Mouse (Mus musculus) spleen, adult 18-20 months (tissue): ENCODE data around the gene Frmpd4.

ENCODE experiments used
- DNase-seq, 2 experiments: peaks; one replicate each; pipeline ENCODE4 v3.0.0; 2022; ENCODE audit warnings: mixed read lengths in 2 of 2

Frmpd4 gene

GRCm38 (mm10) chrX:168577131-168577530, at the start of gene Frmpd4:
Frmpd4 (minus strand) TSS chrX:168577231.
- DNase-seq, result no peak

DNA sequence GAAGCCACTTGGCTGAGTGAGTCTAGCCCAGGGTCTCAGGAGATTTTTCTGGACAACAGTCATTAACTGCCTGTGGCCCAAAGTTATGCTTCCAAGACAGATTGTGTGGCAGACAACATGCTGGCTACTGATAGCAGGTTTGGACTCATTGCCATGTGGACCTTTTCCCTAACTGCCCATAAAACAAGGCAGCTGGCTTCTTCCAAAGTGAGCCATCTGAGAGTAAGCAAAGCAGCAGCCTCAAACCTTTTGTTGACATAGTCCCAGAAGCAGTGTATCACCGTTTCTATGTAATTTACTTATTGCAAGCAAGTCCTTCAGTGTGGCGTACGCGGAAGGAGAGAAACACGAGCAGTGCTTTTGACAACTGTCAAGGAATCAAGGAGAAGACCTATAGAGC, 18.2 kb upstream of the Frmpd4 start:
- no peak for DNase-seq

GRCm38 (mm10) chrX:168584303-168584702, 7.3 kb upstream of the Frmpd4 start:
- DNase-seq, result no peak

GRCm38 (mm10) chrX:168571808-168572207, 5.2 kb downstream of the Frmpd4 start:
- no peak for DNase-seq

- DNase-seq, result no peak
Measured at GRCm38 (mm10) chrX:168569231-168569630, 7.8 kb downstream of the Frmpd4 start.

- no peak for DNase-seq
Measured at GRCm38 (mm10) chrX:168505254-168505653, 71.8 kb downstream of the Frmpd4 start.

DNA sequence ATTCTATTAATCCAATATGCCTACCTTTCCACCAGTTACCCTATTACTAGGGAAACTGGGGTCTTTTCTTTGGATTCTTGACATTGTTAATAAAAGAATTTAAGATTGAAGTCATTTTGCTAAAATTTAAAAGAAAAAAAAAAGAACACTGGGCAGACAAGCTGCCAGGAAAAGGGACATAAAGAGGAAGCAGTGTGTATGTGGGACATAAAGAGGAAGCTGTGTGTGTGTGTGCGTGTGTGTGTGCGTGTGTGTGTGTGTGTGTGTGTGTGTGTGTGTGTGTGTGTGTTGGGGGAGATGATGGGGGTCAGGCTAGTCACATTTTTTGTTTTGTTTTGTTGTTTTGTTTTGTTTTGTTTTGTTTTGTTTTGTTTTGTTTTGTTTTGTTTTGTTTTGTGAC, 121.8 kb downstream of the Frmpd4 start:
- no peak for DNase-seq

GRCm38 (mm10) chrX:168431206-168431605, 145.8 kb downstream of the Frmpd4 start:
- DNase-seq, result no peak

GRCm38 (mm10) chrX:168429814-168430213, 147.2 kb downstream of the Frmpd4 start:
- DNase-seq, result no peak

- no peak for DNase-seq
Measured at GRCm38 (mm10) chrX:168415403-168415802, 161.6 kb downstream of the Frmpd4 start.

- no peak for DNase-seq
Measured at GRCm38 (mm10) chrX:168403512-168403911, 173.5 kb downstream of the Frmpd4 start.

DNA sequence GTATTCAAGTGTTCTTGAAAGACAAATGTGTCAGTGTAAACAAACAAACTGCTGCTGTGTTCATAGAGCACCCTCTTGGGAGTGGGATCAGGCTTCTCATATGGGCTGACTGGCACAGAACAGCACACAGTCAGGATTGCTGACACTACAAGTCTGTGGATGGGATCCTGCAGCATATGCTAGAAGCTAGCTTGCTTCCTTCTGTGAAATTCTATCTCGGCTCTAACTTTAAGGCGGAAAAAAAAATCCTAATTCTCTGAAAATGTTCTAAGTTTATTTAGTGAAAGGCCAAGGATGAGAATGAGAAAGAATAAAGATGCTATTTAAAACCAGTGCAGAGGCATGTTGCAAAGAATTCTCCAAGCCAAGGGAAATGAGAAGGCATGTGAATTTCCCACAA, 226.6 kb downstream of the Frmpd4 start:
- DNase-seq, result no peak

- DNase-seq, result no peak
Measured at GRCm38 (mm10) chrX:168349320-168350225, 227.5 kb downstream of the Frmpd4 start.

GRCm38 (mm10) chrX:168338212-168338611, 238.8 kb downstream of the Frmpd4 start:
- no peak for DNase-seq

DNA sequence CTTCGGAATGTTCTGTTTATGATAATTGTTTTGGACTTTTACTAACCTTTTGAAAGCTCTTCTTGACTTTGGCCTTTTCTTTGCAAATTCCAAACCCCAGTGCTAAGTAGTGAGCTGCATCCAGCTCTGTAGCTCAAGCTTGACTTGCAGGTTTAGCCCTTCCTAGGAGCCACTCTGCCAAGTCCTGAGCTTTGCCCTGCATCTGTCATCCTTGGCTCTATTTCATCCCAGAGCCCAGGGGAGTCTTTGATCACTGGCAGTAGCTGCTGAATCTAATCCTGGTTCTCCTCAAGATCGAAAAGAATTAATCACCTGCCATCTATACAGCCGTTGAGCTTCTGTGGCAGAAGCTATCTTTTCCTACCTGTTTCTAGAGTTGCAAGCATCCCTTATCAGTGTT, 251.9 kb downstream of the Frmpd4 start:
- DNase-seq, result no peak

- no peak for DNase-seq
Measured at GRCm38 (mm10) chrX:168312158-168312557, 264.9 kb downstream of the Frmpd4 start.

DNA sequence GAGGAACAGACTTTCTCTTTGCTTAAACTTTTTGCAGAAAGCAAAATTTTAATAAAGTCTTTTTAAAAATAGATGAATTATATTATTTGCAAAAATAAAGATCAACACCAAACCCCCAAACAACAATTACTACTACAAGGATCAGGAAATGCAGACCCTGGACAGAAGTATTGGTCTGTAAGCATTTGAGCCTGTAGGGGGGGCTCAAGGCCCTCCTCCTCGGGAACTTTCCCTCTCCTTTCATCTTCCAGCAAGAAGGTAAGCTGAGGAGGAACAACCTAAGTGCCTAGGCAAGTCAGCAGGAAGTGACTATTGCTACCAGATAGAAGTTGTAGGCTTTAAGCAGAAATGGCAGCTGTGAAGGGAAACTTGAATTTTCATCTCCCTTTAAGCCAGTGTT, 266.9 kb downstream of the Frmpd4 start:
- DNase-seq, result no peak

DNA sequence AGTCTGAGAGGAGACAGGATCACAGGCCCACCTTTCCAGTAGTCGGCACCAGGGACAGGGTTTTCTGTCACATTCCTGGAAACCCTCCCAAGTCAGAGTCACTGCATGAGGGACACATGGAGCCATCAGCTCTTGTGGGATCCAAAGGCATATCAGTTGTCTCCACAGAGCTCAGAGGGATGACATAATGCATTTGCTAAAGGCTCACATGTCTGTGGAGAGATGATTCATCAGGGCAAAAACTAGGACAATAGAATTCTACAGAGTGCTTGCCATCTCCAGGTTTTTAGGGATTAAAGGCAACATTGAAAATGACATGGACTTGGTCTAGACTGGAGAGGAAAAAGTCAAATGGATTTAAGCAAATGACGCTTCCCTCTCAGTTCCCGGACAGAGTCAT, 284.5 kb downstream of the Frmpd4 start:
- DNase-seq, result no peak

DNA sequence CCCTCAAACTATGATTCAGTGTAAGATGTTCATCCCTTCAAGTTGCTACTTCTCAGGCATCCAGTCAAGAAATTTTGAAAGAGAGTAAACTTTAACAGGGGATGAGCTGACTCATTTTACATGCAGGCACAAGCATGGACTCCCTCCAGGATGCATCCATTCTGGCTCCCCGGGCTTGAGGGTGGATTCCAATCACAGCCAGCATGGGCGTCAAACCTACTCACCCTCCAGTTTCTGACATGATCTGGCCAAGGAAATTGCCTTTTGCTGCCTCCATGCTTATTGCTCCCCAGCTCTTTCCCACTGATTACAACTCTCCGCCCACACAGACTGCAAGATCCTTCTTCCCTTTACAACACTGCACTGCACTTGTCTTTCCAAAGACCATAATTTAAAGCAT, 370.0 kb downstream of the Frmpd4 start:
- DNase-seq, result no peak

GRCm38 (mm10) chrX:168191944-168192343, 385.1 kb downstream of the Frmpd4 start:
- no peak for DNase-seq

DNA sequence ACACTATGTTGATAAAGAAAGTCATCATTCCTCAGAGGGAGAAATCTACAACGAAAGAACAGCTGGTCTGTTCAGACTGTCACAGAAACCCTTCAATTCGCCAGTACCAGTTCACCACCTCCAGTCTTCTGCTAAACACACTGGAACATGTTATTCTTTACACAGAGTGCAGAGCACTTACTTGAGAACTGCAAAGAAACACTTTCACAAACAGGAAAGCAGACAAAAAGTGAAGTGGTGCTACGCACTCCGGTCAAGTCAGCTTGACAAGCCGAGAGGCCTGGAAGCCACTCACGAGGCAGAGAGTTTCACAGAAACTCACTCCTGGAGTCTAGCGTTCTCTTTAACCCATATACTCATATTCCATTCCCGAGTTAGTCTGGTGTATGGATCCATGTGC, 387.5 kb downstream of the Frmpd4 start:
- DNase-seq, result no peak

DNA sequence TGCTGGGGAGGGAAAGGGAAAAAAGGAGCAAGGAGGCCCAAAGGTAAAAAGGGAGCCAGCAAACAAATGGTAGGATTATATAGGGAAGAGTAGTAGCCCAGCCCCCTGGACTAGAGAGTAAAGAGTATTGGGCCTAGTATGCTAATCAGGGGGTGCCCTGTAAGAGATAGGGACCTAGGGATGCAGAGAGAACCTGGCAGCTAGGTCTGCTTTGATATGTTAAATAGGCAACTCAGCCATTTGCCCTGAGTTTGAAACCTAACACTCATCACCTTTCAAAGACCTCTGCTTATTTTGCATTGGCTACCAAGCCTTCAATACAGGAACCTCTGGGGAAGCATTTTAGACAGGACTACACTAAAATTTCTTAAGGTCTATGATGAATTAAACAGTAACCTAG, 414.0 kb downstream of the Frmpd4 start:
- no peak for DNase-seq

GRCm38 (mm10) chrX:168158866-168159265, 418.2 kb downstream of the Frmpd4 start:
- DNase-seq, result no peak

- DNase-seq, result no peak
Measured at GRCm38 (mm10) chrX:168141051-168141450, 436.0 kb downstream of the Frmpd4 start.

- no peak for DNase-seq
Measured at GRCm38 (mm10) chrX:168124043-168124442, 453.0 kb downstream of the Frmpd4 start.
